Mouse (Mus musculus): Measurements from ENCODE around the gene Arl16.

Gene Arl16

DNA sequence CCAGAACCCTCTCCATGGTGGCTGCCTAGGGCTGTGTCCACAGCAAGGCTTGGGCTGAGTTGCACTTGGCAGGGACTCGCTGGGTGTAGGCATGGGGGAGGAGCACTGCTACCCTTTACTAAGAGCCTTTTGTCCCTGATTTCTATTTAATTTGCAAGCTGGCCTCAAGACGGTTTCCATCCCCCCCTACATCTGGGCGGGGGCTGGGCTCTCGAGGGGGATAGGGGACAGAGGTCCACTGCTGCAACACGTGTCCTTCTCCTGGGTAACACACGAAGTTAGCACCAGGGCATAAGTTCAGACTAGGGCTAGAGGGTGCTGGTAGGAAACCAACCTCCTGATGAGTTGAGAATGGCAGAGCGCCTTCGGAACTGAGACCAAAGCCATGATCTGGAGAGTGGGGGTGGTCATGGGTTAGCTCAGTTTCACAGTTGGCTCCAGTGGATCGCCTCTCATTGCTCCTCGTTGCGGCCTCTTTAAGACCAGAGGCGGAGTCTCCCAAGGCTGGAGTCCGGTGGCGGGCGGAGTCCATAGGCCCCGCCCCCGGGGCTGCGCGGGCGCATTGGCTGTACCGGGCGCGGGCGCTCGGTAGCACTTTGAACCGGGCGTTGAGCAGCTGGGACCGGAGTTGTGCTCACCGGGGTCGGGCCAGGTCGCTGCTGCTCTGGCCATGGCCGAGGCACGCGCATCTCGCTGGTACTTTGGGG lies 24.1 kb upstream of the Arl16 start, which contains the start of gene Slc25a10:
TSS of gene Slc25a10 (plus strand) at position 524 of the 707 bp plus-strand sequence.
- peak; percentile 86 to 87 for DNase-seq (ENCODE audit: low spot score in 2 of 2)

DNA sequence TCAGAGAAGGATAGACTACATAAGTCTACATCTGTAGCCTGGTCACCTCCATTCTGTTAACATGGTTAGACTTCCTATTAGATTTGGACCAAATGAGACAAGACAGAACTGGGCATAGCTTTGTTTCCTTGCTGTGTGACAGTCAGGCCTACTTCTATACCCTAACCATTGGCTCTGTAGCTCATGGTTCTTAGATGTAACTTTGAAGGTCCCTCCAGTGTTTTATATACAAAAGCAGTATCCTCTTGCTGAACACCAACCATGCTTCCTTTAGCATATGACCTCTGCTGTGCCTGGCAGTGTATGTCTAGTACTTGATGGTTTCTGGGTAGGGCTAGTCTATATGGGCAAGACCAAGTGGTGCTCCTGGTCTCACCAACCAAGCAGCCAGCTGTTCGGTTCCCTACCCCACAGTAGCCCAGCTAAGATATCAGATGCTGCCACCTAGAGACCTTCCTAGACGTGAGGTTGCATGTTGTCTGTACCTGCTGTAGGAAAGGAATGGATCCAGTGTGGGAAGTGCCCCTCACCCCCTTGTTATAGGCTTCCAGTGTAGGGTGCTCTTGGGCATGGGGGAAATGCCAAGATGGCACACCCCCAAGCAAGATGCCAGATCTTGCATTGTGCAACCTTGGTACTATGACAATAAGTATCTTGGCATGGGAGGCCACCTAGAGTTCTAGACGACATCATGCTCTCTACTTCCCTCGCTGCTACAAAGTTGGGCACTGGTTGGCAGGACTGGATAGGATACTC lies 23.1 kb upstream of the Arl16 start:
- DNase-seq (ENCODE audit: low spot score in 2 of 2) = no peak

DNA sequence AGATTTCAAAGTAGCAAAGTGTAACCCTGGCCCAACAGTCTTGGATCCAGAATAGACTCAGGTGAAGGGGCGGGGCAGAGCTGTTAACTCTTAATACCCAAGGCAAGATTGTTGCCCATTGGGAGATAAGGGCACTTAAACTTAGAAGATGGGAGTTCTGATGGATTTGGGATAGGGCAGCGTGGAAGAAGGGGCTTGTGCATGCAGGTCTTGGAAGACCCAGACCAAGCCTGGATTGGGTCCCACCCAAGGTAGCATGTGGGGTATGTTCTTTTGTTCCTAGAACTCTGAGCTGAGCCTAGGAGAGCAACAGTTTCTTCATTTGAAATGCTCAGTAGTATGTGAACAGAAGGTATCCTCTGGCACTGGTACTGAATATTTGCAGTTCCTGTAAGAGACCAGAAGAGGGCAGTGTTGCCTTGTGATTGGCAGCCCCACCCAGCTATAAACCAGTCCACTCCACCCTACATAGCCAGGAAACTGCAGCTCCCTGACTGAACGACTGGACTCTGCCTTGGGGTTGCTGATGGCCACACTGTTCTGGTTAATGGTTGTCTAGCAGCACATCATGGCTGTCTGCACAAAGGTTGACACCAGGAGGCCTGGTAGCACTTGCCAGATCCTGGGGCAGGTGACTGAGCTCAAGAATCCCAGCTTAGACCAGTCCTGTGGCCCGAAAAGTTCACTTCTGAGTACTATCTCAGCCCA lies 21.8 kb upstream of the Arl16 start:
- DNase-seq (ENCODE audit: low spot score in 2 of 2) = peak; percentile 62 to 71

DNA sequence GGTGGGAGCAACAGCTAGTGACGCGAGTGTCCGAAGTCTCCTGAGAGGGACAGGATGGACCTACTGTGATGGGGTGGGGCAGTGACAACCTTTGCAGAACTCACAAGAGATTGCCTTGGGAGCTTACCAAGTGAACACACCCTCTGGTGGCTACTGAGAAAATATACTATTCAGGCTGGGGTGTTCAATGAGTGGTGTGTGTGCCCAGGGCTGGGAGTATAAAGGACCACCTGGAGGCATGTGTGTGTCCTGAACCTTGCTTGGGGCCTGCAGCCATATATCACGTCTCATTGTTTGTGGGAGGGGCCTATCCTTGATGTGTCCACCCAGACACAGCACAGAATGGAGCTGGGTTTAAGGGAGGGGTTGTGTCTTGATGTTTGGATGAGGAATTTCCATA lies 21.1 kb upstream of the Arl16 start:
- no peak for DNase-seq (ENCODE audit: low spot score in 2 of 2)

DNA sequence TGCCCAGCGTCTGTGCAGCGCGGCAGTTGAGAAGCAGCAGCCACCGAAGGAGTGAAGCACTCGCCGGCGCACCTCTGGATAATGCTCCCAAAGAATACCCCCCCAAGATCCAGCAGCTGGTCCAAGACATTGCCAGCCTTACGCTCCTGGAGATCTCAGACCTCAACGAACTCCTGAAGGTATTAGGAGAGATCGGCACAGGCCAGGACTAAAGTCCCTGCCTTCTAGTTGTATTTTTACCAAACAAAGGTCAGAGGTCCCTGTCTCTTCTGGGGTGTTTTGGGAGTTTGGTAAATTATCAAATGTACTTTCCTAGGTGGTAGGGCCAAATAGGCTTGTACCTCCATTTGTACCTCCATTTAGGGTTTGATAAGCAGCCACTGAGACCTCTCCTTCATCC lies 17.8 kb upstream of the Arl16 start:
- DNase-seq (ENCODE audit: low spot score in 2 of 2) = no peak

DNA sequence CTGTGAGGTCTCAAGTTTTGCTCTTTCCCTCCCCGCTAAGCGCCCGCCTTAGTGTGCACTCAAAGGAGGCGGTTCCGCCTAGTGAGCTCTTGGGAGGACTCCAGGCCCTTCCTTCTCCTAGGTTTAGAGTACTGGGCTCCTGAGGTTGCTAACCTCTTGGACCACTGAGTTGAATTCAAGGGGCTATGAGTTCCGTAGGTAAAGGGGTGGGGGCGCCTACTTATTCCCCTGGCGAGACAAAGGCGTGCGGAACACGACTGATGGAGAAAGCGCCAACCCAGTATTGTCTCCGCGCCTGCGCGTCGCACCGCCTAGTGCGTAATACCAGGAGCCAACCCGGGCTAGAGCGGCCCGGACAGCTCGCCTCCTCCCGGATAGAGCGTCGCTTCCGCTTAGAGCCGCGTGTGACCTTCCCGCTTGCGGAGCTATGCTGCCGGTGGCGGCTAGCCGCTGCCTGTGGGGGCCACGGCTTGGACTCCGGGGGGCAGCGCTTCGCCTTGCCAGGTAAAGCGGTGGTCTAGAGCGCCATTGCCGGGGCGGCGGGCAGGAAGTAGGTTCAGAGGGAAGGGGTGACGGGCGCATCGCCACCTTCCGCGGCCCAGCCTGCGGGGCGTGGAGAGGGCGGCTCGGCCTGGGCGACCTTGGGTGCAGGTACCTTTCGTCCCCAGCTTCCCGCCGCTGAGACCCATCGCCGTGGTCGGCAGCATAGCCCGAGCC lies 17.0 kb upstream of the Arl16 start, which contains the start of gene Mrpl12:
TSS of gene Mrpl12 (plus strand) at position 349 of the 717 bp plus-strand sequence.
- peak; percentile 91 to 93 for DNase-seq (ENCODE audit: low spot score in 2 of 2)

DNA sequence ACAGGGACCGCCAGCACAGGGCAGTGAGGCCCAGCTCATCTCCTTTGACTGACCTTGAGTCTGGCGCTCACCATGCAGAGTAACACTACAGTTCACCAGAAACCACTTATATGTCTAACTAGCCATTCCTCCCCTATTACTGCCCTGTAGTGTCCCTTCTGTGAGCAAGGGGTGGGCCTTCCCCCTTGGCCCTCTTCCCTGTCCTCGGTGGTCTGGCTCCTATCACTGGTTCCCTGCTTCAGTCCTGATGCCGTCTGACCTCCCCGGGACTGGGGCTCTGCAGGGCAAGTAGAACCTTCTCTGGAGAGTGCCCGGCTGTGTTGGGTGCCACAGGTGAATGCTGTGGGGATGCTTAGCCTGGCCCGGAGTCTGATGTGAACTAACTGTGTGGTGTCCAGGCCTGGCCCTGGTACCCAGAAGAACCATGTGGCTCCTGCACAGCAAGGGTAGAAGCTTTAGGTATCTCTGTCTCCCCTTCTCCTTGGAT lies 16.1 kb upstream of the Arl16 start:
- no peak for DNase-seq (ENCODE audit: low spot score in 2 of 2)

DNA sequence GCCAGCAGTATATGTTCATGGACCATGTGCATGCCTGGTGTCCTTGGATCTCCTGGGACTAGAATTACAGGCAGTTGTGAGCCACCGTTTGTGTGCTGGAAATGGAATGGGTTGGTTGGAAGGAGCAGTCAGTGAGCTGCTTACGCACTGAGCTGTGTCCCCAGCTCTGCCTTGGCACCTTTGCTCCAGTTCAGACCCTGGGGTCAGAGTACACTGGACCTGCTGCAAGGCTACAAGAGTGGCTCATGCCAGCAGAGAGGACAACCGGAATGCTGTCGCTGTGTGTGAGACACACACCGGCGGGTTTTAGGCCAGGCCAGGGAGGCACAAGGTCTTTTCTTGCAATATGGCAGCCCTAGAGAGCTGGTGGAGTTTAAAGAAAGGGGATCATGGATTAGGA lies 4.6 kb upstream of the Arl16 start:
- DNase-seq (ENCODE audit: low spot score in 2 of 2) = no peak

DNA sequence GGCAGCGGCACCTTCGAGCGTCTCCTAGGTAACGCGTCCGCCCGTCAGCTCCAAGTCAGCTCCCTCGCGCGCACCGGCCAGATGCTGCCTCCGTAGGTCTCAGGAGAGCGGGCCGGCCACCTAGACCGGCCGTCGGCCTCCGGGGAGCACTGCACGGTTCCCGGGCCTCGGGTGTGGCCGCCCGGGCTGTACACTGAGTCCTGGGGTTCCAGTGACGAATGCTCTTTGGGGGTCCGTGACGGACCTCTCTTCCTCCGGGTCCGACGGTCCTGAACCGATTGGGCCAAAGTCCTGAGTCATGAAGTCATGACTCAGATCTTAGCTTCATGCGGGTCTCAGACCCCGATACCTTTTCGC lies 307 bp upstream of the Arl16 start:
- no peak for DNase-seq (ENCODE audit: low spot score in 2 of 2)

DNA sequence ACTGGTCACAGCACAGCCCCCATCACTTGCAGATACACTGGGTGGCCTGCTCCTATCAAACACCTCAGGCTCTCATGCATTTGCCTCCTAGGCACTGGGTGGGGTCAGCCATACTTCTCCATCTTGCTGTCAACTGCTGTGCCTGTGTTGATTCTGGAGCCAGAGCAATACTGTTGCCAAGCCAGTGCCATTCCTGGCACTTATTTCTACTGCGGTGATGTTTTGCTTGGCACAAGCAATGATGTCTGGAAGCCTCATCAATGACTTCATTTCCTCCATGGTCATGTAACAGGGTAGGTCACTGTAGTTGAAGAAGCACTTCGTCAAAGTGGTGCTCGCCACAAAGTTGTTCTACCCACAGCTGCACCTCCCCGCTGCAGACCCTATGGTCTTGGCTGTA lies 1.9 kb downstream of the Arl16 start:
- no peak for DNase-seq (ENCODE audit: low spot score in 2 of 2)

DNA sequence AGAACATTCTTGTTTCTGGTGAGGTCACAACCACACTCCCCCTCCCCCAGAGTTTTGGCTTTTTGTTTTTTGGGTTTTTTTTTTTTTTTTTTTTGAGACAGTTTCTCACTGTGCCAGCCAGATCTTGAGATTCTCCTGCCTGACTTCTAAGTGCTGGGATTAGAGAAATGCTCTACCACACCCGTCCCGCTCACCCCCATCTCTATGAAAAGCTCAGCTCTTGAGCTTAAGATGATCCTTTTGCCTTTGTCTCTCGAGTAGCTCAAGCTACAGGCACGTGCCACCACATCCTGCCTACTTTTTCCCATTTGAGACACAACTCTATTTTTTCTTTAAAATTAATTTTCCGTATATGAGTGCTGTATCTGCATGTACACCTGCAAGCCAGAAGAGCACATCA lies 3.0 kb downstream of the Arl16 start:
- DNase-seq (ENCODE audit: low spot score in 2 of 2) = no peak

DNA sequence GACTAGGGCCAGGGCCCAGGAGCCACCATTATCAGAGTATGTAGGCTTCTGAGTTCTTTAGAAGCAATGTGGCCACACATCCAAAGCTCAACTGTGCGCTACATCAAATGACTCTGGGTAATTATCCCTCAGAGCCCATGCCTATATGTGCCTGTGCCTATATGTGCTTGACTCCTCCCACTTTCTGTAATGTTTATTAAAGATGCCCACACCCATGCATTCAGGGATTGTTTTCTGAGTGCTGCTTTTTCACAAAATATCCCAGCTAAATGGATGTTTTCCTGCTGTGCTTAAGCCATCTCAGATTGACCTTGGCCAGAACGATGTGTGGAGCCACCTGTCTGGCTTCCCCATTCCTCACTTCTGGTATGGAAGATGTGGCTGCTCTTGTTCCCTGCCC lies 3.9 kb downstream of the Arl16 start:
- DNase-seq (ENCODE audit: low spot score in 2 of 2) = no peak

DNA sequence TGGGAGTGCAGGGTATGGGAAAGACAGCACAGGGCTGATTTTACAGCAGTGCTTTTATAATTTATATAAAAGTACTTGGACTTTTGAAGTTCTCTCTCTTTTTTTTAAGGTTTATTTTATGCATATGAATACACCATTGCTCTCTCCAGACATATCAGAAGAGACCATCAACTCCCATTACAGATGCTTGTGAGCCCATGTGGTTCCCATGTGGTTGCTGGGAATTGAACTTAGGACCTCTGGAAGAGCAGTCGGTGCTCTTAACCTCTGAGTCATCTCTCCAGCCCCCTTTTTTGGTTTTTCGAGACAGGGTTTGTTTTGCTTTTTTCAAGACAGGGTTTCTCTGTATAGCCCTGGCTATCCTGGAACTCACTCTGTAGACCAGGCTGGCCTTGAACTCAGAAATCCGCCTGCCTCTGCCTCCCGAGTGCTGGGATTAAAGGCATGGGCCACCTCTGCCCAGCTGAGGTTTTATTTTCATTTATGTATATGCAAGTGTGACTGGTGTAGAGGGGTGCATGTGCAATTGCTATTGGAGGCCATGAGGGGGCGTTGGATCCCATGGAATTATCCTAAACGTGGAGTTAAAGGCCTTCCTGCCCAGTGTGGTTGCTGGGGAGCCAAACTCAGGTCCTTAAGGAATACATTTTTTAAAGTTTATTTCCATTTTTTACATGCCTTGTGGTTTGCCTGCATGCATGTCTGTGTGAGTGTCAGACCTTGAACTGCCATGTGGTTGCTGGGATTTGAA lies 8.4 kb downstream of the Arl16 start:
- DNase-seq (ENCODE audit: low spot score in 2 of 2) = no peak

DNA sequence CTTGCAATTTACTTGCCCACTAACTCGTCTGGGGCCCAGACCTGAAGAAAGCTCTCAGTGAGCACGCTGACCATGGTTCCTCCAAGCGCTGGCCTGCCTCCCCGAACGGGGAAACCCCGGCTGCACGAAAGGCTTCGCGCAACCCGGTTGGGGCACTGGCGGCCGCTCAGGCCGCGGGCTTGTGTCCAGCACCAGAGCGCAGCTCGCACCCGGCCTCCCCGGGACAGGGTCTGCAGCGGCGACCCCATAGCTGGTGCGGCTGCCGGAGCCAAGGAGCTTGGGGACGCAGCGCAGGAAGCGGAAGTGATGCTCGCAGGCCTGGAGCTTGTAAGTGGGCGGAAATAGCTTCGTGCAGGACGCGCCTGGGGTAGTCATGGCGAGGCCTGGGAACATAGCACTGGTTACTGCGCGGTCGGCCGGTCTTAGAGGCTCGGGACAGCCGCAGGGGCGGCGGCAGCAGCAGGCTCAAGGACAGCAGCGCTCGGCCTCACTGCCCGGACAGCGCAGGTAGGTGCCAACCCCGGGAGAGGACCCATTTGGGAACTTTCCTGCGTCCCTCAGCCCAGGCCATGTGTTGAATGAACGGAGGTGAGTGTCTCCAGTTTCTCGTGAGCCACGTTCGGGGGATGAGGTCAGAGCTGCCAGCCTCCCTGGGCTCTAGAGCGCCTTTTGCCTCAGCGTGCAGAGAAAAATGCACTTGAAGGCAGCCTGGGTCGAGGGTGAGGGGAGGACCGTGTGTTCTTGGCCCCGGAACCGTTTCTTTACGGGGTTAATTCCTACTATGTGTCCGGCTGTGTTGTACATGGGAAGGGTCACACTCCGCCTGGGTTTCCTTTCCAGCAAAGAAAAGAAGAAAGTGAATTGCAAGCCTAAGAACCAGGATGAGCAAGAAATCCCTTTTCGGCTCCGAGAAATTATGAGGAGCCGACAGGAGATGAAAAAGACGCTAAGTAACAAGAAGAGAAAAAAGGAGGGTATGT lies 9.3 kb downstream of the Arl16 start, which contains the start of the genes Oxld1 and Ccdc137:
TSS of gene Oxld1 (minus strand) at position 297 of the 980 bp plus-strand sequence.
TSS of gene Ccdc137 (plus strand) at position 344 of the 980 bp plus-strand sequence.
- DNase-seq (ENCODE audit: low spot score in 2 of 2) = peak; percentile 75 to 84

DNA sequence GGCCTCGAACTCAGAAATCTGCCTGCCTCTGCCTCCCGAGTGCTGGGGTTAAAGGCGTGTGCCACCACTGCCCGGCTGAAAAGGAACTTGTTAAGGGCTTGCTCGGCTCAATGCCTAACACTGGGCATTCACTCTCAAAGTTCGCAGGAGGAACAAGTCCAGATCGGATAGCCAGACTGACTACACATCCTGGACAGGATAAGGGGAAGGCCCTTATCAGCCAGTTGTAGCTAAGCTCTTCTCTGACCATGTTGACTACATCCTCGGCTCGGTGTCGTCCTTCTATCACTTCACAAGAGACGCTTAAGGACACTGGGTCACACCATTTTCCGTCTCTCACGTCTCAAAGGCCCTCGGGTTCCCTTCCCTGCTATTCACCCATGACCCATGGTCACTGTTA lies 10.0 kb downstream of the Arl16 start:
- no peak for DNase-seq (ENCODE audit: low spot score in 2 of 2)

DNA sequence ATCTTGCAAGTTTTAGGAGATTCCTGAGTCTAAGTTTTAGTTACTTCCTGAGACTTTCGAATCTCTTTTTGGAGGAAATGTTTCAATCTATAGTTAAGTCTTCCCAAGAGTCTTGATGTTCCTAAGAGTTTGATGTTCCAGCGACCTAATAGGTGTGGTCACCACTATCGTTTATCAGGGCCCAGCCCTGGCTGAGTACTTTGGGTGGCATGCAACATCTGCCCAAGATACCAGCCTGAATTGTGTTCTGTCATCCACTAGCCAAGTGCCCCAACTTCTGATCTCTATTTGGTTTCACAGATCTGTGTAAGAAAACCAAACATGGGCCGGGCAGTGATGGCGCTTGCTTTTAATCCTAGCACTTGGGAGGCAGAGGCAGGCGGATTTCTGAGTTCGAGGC lies 12.0 kb downstream of the Arl16 start:
- no peak for DNase-seq (ENCODE audit: low spot score in 2 of 2)

DNA sequence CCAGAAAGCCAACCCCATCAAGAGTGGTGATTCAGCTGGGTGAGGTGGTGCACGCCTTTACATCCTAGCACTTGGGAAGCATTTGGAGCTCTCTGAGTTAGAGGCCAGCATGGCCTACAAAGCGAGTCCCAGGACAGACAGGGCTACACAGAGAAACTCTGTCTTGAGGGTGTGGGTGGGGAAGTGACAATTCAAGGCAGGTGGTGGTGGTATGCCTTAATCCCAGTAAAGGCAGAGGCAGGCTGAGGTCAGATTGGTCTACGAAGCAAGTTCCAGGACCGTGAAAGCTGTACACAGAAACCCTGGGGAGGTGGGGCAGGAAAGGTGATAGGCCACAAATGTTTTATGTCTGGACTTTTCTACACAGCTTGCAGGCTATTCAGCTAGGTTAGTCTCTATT lies 12.4 kb downstream of the Arl16 start:
- DNase-seq (ENCODE audit: low spot score in 2 of 2) = no peak

DNA sequence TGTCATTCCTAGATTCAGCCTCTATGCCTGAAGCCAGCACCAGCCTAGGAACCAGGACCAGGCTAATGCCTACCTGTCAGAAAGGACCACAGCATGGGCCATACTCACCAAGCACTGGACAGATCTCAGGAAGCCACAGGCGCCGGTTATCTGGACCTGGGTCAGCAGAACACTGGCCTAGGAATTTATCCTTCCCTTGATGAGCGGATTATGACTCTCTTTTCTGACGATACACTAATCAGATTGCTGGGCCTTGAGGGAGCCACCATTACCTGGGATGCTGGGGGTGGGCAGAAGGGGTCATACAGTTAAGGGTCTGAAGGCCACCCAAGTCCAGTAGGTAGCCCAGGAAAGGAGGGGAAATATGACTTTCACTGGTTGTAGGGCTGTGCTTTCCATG lies 14.1 kb downstream of the Arl16 start, which contains the start of gene Pde6g:
TSS of gene Pde6g (minus strand) at position 195 of the 400 bp plus-strand sequence.
- no peak for DNase-seq (ENCODE audit: low spot score in 2 of 2)

DNA sequence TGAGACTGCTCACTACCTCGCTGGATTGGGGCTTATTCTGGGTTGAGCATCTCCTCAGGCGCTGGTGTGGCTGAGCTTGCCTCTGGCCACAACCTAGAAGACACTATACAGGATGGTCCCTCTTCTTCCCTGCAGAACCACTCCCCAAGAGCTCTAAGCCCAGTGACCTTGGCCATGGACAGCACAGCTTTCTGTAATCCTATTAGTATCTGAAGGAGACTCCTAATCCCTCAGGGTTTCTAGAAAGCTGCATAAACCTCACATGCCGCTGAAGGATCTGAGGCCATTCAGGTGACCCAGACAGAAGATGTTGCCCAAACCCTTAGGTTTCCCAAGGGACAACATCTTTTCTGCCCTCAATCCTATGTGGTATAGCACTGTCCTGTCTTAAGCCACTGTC lies 15.2 kb downstream of the Arl16 start:
- DNase-seq (ENCODE audit: low spot score in 2 of 2) = no peak

DNA sequence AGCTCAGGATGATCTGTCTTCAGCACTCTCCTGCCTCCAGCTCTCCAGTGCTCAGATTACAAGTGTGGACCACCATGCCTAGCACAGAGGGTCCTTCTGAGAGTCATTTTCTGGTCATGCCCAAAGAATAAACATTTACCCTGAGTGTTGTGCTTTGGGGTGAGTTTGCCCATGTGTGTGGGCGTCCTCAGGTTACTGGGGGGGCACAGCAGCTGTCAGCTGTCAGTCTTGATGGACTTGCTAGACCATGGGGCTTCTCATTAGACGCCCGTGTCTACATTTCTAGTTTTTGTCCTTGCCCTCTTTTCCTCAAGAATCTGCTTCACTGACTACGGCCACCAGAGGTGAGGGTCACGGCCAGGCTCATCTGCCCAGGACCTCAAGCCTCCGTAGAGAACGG lies 20.2 kb downstream of the Arl16 start:
- no peak for DNase-seq (ENCODE audit: low spot score in 2 of 2)

Data from right cerebral cortex, adult 2 months (tissue).